Mouse (Mus musculus) T-helper 17 cell (primary cell): ENCODE data around the gene Nudt17.
"Not testable (repeated sequence)": the region's sequence is repeated elsewhere in the genome, so short reads cannot be mapped to it uniquely, and the experiment has no call there.

Experiments
- in situ Hi-C, 2 experiments: fragments of 300-600 bp; cut with MboI, MseI; formaldehyde crosslinking; loops; 1 replicate in 1 of 2; 2 replicates in 1 of 2; pipeline ENCODE4 v1.15.1; 2025; ENCODE audit warnings: high pct_unique_total_duplicates in 2 of 2

Nudt17 gene

DNA sequence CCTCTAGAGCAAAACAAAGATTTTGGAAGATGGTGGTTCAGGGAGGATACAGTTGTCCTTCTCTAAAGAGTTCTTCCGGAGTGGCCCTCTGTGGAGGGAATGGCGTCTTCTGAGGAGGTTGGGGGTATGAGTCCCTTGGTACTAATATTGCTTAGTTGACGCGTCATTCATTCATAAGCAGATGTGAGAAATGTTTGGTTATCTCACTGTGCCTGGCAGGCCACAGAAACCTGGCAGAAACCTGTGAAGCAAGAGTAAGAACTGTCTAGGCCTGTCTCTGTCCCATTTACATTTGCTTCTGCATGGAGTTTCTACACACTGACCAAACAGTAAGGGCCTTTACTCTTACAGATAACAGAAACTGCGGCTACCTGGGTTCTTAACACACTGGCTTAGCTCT is 36.8 kb downstream of the Nudt17 start:
- in situ Hi-C loops: no loop called here

DNA sequence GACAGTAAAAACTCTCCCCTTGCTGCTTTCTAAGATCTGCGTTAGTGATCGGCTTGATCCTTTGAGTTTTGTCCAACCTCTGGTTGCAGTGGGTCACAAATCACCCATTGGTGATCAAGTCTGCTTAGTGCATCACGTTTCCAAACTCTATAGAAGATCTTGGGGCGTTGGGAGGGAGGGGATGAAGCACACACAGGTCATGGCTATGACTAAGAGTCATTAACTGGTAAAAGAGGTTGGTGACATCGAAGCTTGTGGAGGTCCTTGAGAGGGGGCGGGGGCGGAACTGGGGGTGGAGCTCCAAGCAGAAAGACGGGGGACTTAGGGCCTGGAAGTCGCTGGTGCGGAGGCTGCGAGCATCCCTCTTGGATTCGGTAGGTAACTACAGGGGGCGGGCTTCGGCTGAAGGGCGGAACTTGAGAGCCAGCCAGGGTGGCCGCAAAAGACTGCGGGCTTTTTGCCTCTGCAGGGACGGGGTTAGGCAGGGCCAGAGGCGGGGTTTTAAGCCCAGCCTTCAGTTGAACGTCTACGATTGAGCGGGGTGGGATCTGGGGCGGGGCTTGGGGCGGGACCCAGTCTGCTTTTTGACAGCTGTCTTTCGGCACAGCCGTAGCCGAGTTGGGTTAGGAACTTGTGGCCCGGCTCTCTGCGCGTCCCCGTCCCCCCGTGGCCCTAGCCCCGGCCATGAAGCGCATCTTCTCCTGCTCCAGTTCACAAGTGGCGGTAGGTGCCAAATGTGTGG is 38.5 kb downstream of the Nudt17 start, which contains the start of gene Ankrd35:
Gene Ankrd35, plus strand, starts transcription at position 405 of the 742 bp plus-strand sequence.
- in situ Hi-C loops: no loop called here

DNA sequence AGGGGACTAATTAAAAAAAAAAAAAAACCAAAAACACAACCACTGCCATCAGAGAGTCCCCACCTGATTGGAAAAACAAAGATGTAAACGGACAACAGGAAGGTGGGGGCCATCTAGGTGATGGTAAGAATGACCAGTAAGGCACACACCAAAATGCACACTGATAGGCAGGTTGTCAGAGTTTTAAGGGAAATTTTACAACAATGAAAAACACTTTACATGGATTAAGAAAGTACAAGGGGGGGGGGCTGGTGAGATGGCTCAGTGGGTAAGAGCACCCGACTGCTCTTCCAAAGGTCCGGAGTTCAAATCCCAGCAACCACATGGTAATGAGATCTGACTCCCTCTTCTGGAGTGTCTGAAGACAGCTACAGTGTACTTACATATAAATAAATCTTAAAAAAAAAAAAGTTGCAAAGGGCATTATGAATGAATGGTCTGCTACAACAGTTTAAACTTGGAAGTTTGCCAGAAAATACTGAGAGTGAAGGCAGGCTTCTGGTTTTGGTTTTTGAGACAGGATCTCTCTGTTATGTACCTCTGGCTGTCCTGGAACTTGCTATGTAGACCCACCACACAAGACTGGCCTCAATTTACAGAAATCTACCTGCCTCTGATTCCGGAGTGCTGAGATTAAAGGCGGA is 39.8 kb downstream of the Nudt17 start:
- in situ Hi-C loops: no loop called here

DNA sequence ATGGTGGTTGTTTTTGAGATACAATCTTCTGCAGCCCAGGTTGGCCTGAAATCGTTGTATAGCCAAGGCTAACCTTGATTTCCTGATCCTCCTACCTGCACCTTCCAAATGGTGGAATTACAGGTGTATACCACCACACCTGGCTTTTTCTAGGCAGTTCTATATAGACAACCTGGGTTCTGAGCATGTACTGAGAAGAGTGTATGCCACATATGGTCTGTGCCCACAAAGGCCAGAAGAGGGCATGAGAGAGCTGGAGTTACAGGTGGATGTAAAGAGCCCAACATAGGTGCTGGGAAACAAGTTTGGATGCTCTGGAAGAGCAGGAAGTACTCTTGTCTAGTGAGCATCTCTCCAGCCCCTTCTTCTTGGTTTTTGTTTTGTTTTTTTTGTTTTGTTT is 41.0 kb downstream of the Nudt17 start:
- in situ Hi-C loops: no loop called here

DNA sequence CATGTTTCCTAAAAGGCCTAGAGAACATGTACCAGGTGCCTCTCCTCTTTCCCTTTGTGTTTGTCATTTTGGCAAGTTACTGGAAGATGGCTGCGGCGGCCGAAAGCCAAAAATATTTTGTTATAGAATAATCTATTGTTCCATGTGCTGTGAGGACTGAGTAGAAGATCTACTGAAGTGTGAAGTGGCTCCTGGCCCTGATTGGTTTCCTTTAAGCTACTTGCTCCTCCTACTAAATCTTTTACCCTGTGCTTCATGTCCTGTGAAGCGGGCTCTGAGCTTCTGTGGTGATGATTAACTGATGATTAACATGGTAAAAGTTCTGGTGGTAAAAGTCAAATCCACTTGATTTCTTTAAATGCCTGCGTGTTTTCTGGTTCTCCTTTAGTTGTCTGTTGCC is 41.4 kb downstream of the Nudt17 start:
- in situ Hi-C loops: no loop called here

DNA sequence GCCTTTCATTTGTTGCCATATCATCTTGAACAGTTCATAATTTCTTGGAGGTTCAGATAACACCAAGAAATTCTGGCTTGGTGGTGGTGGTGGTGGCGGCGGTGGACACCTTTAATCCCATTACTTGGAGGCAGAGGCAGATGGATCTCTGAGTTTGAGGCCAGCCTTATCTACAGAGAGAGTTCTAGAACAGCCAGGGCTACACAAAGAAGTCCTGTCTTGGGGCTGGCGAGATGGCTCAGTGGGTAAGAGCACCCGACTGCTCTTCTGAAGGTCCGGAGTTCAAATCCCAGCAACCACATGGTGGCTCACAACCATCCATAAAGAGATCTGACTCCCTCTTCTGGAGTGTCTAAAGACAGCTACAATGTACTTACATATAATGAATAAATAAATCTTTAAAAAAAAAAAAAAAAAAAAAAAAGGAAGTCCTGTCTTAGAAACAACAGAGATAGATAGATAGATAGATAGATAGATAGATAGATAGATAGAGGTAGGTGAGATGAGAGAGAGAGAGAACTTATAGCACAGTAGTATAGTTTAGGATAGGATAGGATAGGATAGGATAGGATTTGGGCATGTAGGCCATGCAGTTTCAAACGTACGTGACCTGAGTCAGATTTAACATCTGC is 42.5 kb downstream of the Nudt17 start:
- in situ Hi-C loops: not testable (repeated sequence)

DNA sequence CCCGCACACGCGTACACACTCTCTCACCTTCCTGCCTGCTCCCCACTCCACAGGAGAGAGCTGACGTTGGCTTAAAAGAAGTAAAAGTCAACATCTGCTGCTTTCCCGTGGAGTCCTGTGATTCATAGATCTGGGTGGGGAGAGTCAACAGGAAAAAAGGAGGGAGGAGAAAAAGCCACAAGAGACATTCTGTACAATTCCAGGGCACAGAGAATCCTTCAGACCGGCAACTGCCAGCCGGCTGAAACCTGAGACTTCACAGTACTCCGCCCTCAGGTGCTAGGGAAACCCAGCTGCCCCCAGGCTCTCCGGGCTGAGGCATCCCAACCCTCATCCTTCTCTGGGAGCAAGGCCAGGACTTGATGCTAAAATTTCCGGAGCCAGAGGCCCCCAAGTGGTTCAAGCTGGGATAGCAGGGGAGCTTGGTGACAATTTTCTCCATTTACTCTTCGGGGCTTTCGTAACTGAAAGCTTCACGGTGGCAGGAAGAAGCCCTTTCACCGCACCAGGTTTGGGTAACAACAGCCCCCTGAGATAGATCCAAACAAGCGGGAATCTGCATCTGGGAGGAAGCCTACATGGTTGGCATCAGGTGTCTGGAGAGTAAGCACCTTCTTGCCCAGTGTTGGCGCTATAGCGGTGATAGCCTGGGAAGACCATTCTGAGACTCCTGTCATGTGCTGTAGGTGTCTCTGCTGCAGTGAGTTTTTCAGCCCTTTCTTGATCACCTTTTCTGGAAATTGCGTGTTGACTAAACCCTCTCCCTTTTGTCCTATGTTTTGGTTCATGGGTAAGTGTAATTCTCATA is 44.7 kb downstream of the Nudt17 start:
- in situ Hi-C loops: loop anchor here in 1 of 2 experiments (5.0 kb wide), 1 partner anchor 39 kb away; no protein-coding TSS in a partner anchor

DNA sequence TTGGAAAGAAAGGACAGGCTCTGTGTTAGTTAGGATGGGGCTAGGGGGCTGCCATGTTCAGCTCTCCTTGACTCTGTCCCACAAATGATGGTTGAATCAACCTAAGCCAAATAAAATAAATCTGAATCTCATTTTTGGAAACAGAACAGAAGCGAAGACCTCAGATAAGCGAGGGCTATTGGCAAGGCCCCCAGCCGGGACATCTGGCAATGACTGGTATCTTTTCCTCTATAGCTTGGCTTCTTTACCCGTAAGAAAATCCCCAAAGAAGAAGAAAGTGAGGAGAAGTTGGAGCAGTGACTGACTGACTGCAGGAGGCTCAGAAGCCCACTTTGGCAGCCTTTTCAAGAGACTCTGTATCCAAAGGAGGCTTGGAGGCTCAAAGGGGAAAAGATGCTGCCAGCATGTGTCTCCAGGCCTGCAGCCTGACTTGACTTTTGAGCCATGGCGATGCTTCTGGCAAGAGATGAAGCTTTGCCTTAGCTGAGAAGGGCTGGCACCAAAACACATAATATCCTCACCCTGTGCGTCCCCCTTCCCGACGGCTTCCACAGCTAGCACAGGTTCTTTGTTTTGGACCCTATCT is 45.5 kb downstream of the Nudt17 start:
- in situ Hi-C loops: loop anchor here in 1 of 2 experiments (5.0 kb wide), 1 partner anchor 39 kb away; no protein-coding TSS in a partner anchor

DNA sequence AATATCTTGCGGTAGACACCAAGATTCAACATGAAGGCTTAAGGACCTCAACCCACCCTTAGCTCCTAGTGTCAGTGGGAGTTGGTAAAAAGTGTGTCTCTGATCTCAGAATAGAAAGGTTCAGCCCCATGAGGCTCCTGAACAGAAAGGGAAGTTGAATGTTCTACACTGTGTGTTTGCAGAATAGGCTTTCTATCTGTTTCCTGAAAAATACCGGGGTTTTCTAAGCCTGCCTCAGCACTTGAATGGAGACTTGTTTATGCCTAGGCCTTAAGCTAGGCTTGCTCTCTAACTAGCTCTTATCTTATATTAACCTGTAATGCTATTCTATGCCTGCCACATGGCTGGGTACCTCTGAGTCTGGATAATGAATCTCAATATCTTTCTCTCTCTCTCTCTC is 47.5 kb downstream of the Nudt17 start:
- in situ Hi-C loops: loop anchor here in 1 of 2 experiments (5.0 kb wide), 1 partner anchor 41 kb away; no protein-coding TSS in a partner anchor
